Mouse (Mus musculus): ENCODE results near the gene Tmem221. TPM values are rescaled to one million over a fixed set of nuclear protein-coding genes. Genes with fewer than 3 reads are reported as not detected.
A peak's percentile ranks its signal among the peaks of the same experiment; 100 is the strongest.

Tmem221 gene
- polyA plus RNA-seq, 1 experiment from 2014 or later: 0.53 TPM

DNA sequence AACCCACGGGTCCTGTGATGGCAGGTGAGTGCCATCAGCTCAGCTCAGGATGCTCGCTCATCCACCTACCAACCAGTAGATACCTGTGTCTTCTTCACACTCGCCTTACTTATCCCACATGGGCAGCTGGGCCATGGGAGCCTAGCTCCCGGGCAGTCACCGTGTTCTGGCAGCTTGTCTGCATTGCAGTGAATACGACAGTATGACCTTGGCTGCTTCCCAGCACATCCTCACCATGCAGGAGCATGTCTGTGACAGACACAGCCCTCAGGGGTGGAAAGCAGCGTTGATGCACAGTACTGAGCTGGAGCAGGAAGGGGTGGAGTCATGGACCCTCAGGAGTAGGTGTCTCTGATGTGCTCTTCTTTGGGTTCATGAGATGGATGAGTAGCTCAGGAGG lies 15.8 kb upstream of the Tmem221 start:
- no peak overlapping the region for H3K27ac ChIP-seq (replicated peaks in 1 of 2; ENCODE audit: control insufficient read depth in 1 of 2, insufficient read depth in 1 of 2, low read depth in 2 of 2, low read length in 2 of 2)
- WGBS: 65% methylated on average over 7 of the region's 7 CpGs
- ATAC-seq (ENCODE audit: insufficient number of reproducible peaks, insufficient read depth, low FRiP score, low read depth): no peak

GRCm38 (mm10) chr8:71572847-71573633 lies 14.4 kb upstream of the Tmem221 start:
- WGBS: 65% methylated on average over 9 of the region's 9 CpGs
- Histone ChIP-seq H3K27me3 (ENCODE audit: control insufficient read depth, insufficient read depth, low read length) (no peaks in the 10 kb centered on the region), H3K9ac (ENCODE audit: low read length) (no peak overlapping the region), H3K4me2 (ENCODE audit: low read length) (no peak overlapping the region), H3K4me3 (ENCODE audit: control insufficient read depth in 1 of 2, insufficient read depth in 1 of 2, low read depth in 1 of 2, low read length in 2 of 2) (no peak overlapping the region), H3K36me3 (ENCODE audit: control insufficient read depth, insufficient read depth, low read length) (no peaks in the 10 kb centered on the region), H3K4me1 (ENCODE audit: control insufficient read depth in 2 of 2, insufficient read depth in 2 of 2, low read length in 2 of 2) (peaks cover 16 to 30% of the 10 kb centered on the region in 2 experiments), H3K27ac (replicated peaks in 1 of 2; ENCODE audit: control insufficient read depth in 1 of 2, insufficient read depth in 1 of 2, low read depth in 2 of 2, low read length in 2 of 2) (peak overlapping the region; percentile 1 to 25; a peak in 2 of 4 replicates), H3K9me3 (ENCODE audit: control insufficient read depth, low read length) (no peaks in the 10 kb centered on the region)
- ATAC-seq (ENCODE audit: insufficient number of reproducible peaks, insufficient read depth, low FRiP score, low read depth): no peak

More for the DNA sequence above, 15.8 kb upstream of the Tmem221 start:
- Histone ChIP-seq H3K9me3 (ENCODE audit: control insufficient read depth, low read length) (no peaks in the 10 kb centered on the region), H3K27me3 (ENCODE audit: control insufficient read depth, insufficient read depth, low read length) (no peaks in the 10 kb centered on the region), H3K4me3 (ENCODE audit: control insufficient read depth in 1 of 2, insufficient read depth in 1 of 2, low read depth in 1 of 2, low read length in 2 of 2) (no peak overlapping the region), H3K36me3 (ENCODE audit: control insufficient read depth, insufficient read depth, low read length) (no peaks in the 10 kb centered on the region), H3K9ac (ENCODE audit: low read length) (no peak overlapping the region), H3K4me1 (ENCODE audit: control insufficient read depth in 2 of 2, insufficient read depth in 2 of 2, low read length in 2 of 2) (peaks cover 9 to 19% of the 10 kb centered on the region in 2 experiments), H3K4me2 (ENCODE audit: low read length) (no peak overlapping the region)

- ATAC-seq (ENCODE audit: insufficient number of reproducible peaks, insufficient read depth, low FRiP score, low read depth): no peak
- Histone ChIP-seq H3K4me3 (ENCODE audit: control insufficient read depth in 1 of 2, insufficient read depth in 1 of 2, low read depth in 1 of 2, low read length in 2 of 2) (no peak overlapping the region), H3K27me3 (ENCODE audit: control insufficient read depth, insufficient read depth, low read length) (no peaks in the 10 kb centered on the region), H3K36me3 (ENCODE audit: control insufficient read depth, insufficient read depth, low read length) (no peaks in the 10 kb centered on the region), H3K9me3 (ENCODE audit: control insufficient read depth, low read length) (no peaks in the 10 kb centered on the region), H3K27ac (replicated peaks in 1 of 2; ENCODE audit: control insufficient read depth in 1 of 2, insufficient read depth in 1 of 2, low read depth in 2 of 2, low read length in 2 of 2) (no peak overlapping the region), H3K4me2 (ENCODE audit: low read length) (no peak overlapping the region), H3K9ac (ENCODE audit: low read length) (no peak overlapping the region), H3K4me1 (ENCODE audit: control insufficient read depth in 2 of 2, insufficient read depth in 2 of 2, low read length in 2 of 2) (peaks cover 16 to 30% of the 10 kb centered on the region in 2 experiments)
- WGBS: 90% methylated on average over 2 of the region's 2 CpGs
Observed at GRCm38 (mm10) chr8:71572077-71572476, 13.4 kb upstream of the Tmem221 start.

DNA sequence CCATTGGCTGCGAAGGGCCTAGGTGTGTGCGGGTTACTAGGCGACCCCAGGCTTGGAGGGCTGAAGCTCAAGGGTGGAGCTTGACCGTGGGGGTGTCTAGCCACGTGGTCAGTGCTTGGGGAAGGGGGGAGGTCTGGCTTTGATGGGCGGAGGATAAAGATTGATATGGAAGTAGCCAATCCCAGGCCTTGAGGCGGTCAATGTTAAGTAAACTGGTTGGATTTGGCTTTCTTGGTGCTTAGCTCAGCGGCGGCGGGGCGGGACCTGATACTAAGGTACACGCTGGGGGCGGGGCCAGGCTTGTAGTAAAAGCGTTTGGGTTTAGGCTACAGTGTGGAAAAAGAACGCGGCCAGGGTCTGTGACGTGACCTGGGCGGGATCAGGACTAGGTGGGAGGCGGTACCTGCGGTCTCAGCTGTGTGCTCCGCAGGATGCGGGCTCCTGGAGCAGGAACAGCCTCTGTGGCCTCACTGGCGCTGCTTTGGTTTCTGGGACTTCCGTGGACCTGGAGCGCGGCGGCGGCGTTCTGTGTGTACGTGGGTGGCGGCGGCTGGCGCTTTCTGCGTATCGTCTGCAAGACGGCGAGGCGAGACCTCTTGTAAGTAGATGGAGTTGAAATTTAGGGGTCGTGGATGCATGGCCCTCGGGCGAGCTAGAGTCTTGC lies 11.8 kb upstream of the Tmem221 start:
- Histone ChIP-seq H3K27me3 (ENCODE audit: control insufficient read depth, insufficient read depth, low read length) (0 out of 2 replicates have a peak, but pooled peaks cover 4% of the 10 kb centered on the region), H3K9me3 (ENCODE audit: control insufficient read depth, low read length) (no peaks in the 10 kb centered on the region), H3K4me3 (ENCODE audit: control insufficient read depth in 1 of 2, insufficient read depth in 1 of 2, low read depth in 1 of 2, low read length in 2 of 2) (peak overlapping the region; percentile 53 to 54), H3K27ac (replicated peaks in 1 of 2; ENCODE audit: control insufficient read depth in 1 of 2, insufficient read depth in 1 of 2, low read depth in 2 of 2, low read length in 2 of 2) (peak overlapping the region in 1 of 2 experiments; percentile 64; a peak in 1 of 4 replicates), H3K4me1 (ENCODE audit: control insufficient read depth in 2 of 2, insufficient read depth in 2 of 2, low read length in 2 of 2) (peaks cover 16 to 30% of the 10 kb centered on the region in 2 experiments), H3K4me2 (ENCODE audit: low read length) (peak overlapping the region; percentile 91), H3K9ac (ENCODE audit: low read length) (peak overlapping the region; percentile 73), H3K36me3 (ENCODE audit: control insufficient read depth, insufficient read depth, low read length) (no peaks in the 10 kb centered on the region)
- ATAC-seq (ENCODE audit: insufficient number of reproducible peaks, insufficient read depth, low FRiP score, low read depth): peak; percentile 71
- under 1% methylated on average over 41 of the region's 41 CpGs for WGBS

DNA sequence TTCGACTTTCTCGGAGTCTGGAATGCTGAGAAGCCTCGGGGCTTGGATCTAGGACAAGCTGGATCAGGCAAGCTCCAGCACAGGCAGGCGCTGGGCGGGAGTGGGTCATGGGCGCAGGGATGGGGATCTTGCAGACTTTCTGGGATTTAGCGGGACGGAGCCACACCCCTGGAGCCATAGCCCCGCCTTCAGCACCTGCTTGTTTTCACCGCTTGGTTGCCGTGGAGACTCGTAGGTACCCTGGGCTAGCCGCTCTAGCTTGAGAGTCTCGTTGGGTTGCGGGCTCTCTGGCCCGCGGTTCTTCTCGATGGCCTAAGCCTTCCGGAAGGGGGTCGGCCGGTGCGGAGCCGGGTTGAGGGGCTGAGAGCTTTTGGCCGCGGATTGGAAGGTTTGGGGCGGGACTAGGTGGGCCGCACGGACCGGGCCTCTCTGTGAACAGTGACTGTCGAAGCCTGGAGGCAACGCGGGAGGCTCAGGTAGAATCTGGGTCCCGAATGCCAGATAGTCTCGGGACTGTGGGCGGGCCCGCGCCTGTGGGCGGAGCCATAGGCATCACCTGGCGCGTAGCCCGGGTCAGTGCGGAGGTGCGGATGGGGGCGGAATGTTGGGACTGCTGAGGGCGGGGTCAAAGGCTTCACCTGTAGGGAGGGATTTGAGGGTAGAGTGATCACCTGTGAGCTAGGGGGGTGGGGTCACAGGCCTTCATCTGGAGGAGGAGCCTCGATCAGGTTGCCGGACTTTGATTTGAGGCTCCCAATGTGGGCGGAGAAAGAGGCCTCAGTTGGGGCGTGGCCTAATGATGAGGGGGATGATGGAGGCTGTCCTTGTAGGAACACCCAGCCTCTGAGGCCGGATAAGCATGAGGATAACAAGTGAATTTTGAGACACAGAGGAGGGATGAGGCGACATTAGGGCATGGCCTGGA lies 11.0 kb upstream of the Tmem221 start:
- 1% methylated on average over 51 of the region's 51 CpGs for WGBS
- peak; percentile 56 for ATAC-seq (ENCODE audit: insufficient number of reproducible peaks, insufficient read depth, low FRiP score, low read depth)
- H3K36me3 ChIP-seq (ENCODE audit: control insufficient read depth, insufficient read depth, low read length): no peaks in the 10 kb centered on the region
- peak overlapping the region; percentile 91 for H3K4me2 ChIP-seq (ENCODE audit: low read length)
- H3K9ac ChIP-seq (ENCODE audit: low read length): peak overlapping the region; percentile 73
- peak overlapping the region; percentile 53 to 54 for H3K4me3 ChIP-seq (ENCODE audit: control insufficient read depth in 1 of 2, insufficient read depth in 1 of 2, low read depth in 1 of 2, low read length in 2 of 2)
- peak overlapping the region in 1 of 2 experiments; percentile 64; a peak in 2 of 4 replicates for H3K27ac ChIP-seq (replicated peaks in 1 of 2; ENCODE audit: control insufficient read depth in 1 of 2, insufficient read depth in 1 of 2, low read depth in 2 of 2, low read length in 2 of 2)
- no peaks in the 10 kb centered on the region for H3K9me3 ChIP-seq (ENCODE audit: control insufficient read depth, low read length)
- H3K27me3 ChIP-seq (ENCODE audit: control insufficient read depth, insufficient read depth, low read length): 0 out of 2 replicates have a peak, but pooled peaks cover 4% of the 10 kb centered on the region
- H3K4me1 ChIP-seq (ENCODE audit: control insufficient read depth in 2 of 2, insufficient read depth in 2 of 2, low read length in 2 of 2): peaks cover 16 to 28% of the 10 kb centered on the region in 2 experiments

DNA sequence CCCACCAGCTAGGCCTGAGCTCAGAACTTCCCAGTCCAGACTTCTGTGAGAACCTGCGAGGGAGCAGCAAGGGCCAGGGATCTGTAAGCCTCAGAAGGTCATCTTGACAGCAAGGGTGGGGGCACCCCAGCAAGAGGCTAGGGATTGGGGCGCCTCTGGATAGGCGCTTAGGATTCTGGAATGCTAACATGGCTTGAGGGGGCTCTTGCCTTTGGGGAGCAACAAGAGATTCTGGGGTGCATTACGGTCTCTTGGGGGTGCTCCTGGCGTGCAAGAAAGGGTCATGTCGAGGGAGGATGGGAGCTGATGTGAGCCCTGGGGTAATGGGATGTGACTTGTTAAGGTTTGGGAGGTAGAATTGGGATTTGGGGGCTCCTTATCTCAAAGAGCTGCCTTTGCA lies 10.3 kb upstream of the Tmem221 start:
- Histone ChIP-seq H3K9ac (ENCODE audit: low read length) (peak overlapping the region; percentile 73; the same call in 1 of the 2 replicates), H3K27me3 (ENCODE audit: control insufficient read depth, insufficient read depth, low read length) (0 out of 2 replicates have a peak, but pooled peaks cover 4% of the 10 kb centered on the region), H3K4me1 (ENCODE audit: control insufficient read depth in 2 of 2, insufficient read depth in 2 of 2, low read length in 2 of 2) (peaks cover 16 to 26% of the 10 kb centered on the region in 2 experiments), H3K9me3 (ENCODE audit: control insufficient read depth, low read length) (0 out of 2 replicates have a peak, but pooled peaks cover 2% of the 10 kb centered on the region), H3K4me2 (ENCODE audit: low read length) (peak overlapping the region; percentile 91), H3K27ac (replicated peaks in 1 of 2; ENCODE audit: control insufficient read depth in 1 of 2, insufficient read depth in 1 of 2, low read depth in 2 of 2, low read length in 2 of 2) (peak overlapping the region in 1 of 2 experiments; percentile 35; a peak in 1 of 4 replicates), H3K36me3 (ENCODE audit: control insufficient read depth, insufficient read depth, low read length) (no peaks in the 10 kb centered on the region), H3K4me3 (ENCODE audit: control insufficient read depth in 1 of 2, insufficient read depth in 1 of 2, low read depth in 1 of 2, low read length in 2 of 2) (peak overlapping the region; percentile 53 to 54)
- WGBS: 33% methylated on average over 6 of the region's 6 CpGs
- no peak for ATAC-seq (ENCODE audit: insufficient number of reproducible peaks, insufficient read depth, low FRiP score, low read depth)

All from heart, embryonic 14.5 days (tissue).